Mouse (Mus musculus) forebrain, embryonic 13.5 days (tissue): ENCODE measurements around the gene Rab3il1. TPM values are rescaled to one million over a fixed set of nuclear protein-coding genes. Genes with fewer than 3 reads are reported as not detected.
"Not testable (repeated sequence)": the region's sequence is repeated elsewhere in the genome, so short reads cannot be mapped to it uniquely, and the experiment has no call there.

Experiments used
- ATAC-seq: fragments of 200-750 bp; cut with Nextera tagmentation; 2 replicates; pipeline ENCODE4 v1.8.0; 2017
- H3K27ac ChIP-seq: fragments of 300-500 bp; sonication (generic); 2 replicates; pipeline ENCODE4 v1.5.1; 2015; ENCODE audit warnings: inconsistent platforms, mild to moderate bottlenecking, moderate library complexity
- H3K27me3 ChIP-seq: fragments of 300-500 bp; sonication (generic); 2 replicates; pipeline ENCODE4 v1.6.1; 2015; ENCODE audit warnings: mild to moderate bottlenecking, inconsistent platforms
- H3K36me3 ChIP-seq: fragments of 300-500 bp; sonication (generic); 2 replicates; pipeline ENCODE4 v1.6.1; 2015; ENCODE audit warnings: mild to moderate bottlenecking, inconsistent platforms; ENCODE audit not compliant: poor library complexity, severe bottlenecking
- H3K4me1 ChIP-seq: fragments of 300-500 bp; sonication (generic); 2 replicates; pipeline ENCODE4 v1.6.1; 2015; ENCODE audit warnings: inconsistent platforms
- H3K4me2 ChIP-seq: fragments of 300-500 bp; sonication (generic); 2 replicates; pipeline ENCODE4 v1.6.1; 2015; ENCODE audit warnings: inconsistent platforms, mild to moderate bottlenecking, moderate library complexity
- H3K4me3 ChIP-seq: fragments of 300-500 bp; sonication (generic); 2 replicates; pipeline ENCODE4 v1.5.1; 2015; ENCODE audit warnings: mild to moderate bottlenecking, inconsistent platforms
- H3K9ac ChIP-seq: fragments of 300-500 bp; sonication (generic); 2 replicates; pipeline ENCODE4 v1.6.1; 2015; ENCODE audit warnings: mild to moderate bottlenecking, inconsistent platforms
- H3K9me3 ChIP-seq: fragments of 300-500 bp; sonication (generic); replicated peaks from 2 replicates; pipeline ENCODE4 v1.6.1; 2016; ENCODE audit warnings: inconsistent platforms
- WGBS: fragments of 180-500 bp; shearing (Covaris S2); methylation state at CpG from one replicate; pipeline ENCODE4 v1.1.7; 2015; 5-methylcytosine and 5-hydroxymethylcytosine counted together
- polyA plus RNA-seq: library from polyadenylated mRNA; unstranded; fragments of >200 nt; fragmentation: Nextera tagmentation; extraction: Ambion mirVana; gene quantifications from 2 replicates; pipeline ENCODE4 v1.2.1, GENCODE M21; 2015

Rab3il1 gene
- polyA plus RNA-seq, 1 experiment from 2014 or later: 14.4 TPM

DNA sequence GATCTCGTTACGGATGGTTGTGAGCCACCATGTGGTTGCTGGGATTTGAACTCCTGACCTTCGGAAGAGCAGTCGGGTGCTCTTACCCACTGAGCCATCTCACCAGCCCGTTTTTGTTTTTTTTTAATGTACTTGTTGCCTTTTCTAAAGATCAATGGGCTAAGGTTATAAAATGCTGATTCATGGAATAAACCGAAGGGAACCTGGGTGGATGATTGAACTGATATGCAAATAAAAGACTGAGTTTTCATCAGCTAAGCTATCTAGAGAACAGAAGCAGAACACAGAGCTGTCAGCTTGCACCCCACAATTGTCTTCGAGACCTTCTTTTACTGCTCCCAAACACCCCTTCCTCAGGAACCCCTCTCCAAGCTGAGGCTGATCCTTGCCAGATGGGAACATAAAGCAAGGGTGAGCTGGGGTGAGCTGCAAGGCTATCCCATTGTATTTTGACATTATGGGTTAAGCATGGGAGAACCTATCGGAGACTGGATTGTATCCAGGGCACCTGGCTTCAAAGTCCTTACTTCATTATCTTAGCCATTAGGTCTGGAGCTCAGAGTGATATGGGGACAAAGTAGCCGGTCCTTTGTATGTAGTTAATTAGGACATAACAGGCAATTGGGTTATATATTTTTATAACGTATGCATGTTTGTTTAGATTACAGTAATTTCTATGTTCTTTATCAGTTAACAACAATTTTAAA is 33.2 kb upstream of the Rab3il1 start:
- Histone ChIP-seq H3K4me2 (no peak overlapping the region), H3K36me3 (no peaks in the 10 kb centered on the region), H3K4me3 (no peak overlapping the region), H3K9ac (no peak overlapping the region), H3K9me3 (no peaks in the 10 kb centered on the region), H3K4me1 (no peaks in the 10 kb centered on the region), H3K27ac (no peak overlapping the region), H3K27me3 (no peaks in the 10 kb centered on the region)
- WGBS: 85% methylated on average over 10 of the region's 10 CpGs
- no peak for ATAC-seq

DNA sequence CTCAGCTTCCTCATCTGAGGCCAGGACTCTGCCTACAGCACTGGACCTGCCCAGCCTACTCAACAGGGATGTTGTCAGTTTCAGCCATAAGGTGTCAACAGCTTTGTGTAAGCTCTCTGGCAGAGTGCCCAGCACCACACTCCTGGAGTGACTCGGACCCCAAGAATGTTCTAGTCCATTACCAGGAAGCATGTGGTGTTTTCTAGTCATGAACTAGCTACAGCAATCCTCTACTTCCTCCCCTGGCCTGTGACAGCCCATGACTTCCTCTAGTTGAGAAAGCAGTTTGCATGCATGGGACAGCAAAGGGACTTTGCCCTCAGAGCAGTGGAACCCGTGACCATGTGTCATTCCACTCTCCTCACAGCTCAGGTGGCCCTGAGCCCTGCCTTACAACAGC is 26.6 kb upstream of the Rab3il1 start:
- H3K4me3 ChIP-seq, H3K9me3 ChIP-seq, H3K36me3 ChIP-seq, H3K27me3 ChIP-seq, H3K27ac ChIP-seq, ATAC-seq, H3K4me2 ChIP-seq, H3K4me1 ChIP-seq, H3K9ac ChIP-seq: not testable (repeated sequence)
- WGBS: 60% methylated on average over 2 of the region's 2 CpGs

DNA sequence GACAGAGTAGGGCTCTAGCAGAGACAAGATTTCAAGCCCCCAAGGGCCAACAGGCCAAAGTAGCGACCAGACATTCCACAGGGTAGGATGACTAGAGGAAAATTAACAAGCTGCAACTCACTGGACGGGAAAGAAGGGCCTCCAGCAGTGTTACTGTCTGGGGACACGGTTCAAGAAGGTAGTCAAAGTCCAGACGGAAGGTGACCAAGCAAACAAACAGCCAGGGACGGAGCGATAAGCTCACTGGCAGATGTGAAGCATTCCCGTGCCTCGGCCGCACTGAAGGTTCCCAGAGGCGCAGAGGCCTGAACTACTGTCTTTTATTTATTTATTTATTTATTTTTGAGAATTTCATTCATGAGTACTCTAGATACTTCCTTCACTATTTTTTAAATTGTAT is 24.4 kb upstream of the Rab3il1 start:
- WGBS: 89% methylated on average over 10 of the region's 10 CpGs

DNA sequence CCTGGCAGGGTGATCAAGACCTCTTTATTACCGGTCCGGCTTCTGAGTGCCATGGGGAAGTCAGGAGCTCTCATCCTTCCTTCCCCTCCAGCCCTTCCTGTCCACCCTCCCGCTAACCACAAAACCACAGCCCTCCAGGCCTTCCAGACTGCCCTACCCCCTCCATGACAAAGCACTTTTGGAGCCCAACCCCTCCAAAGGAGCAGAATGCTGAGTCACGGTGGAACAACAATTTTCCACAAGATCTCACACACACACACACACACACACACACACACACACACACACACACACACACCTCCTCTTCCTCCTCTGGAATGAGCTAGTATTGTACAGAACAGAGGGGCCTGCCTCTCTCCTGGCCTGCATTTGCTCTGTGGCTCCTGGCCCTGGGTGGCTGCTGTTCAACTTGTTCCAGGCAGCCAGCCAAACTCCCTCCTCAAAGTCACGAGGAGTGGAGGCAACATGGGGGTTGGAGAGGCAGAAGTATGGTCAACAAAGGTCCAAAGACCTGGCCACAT is 23.0 kb upstream of the Rab3il1 start:
- H3K36me3 ChIP-seq: no peaks in the 10 kb centered on the region
- peaks cover 15% of the 10 kb centered on the region for H3K4me1 ChIP-seq
- no peaks in the 10 kb centered on the region for H3K27me3 ChIP-seq
- WGBS: 60% methylated on average over 5 of the region's 5 CpGs
- no peak overlapping the region for H3K4me3 ChIP-seq
- ATAC-seq: no peak
- no peak overlapping the region for H3K4me2 ChIP-seq
- H3K27ac ChIP-seq: no peak overlapping the region
- no peak overlapping the region for H3K9ac ChIP-seq
- no peaks in the 10 kb centered on the region for H3K9me3 ChIP-seq

More for the DNA sequence above, 24.4 kb upstream of the Rab3il1 start:
- Histone ChIP-seq H3K9me3 (no peaks in the 10 kb centered on the region), H3K27ac (no peak overlapping the region), H3K9ac (no peak overlapping the region), H3K4me3 (no peak overlapping the region), H3K36me3 (no peaks in the 10 kb centered on the region), H3K27me3 (no peaks in the 10 kb centered on the region), H3K4me1 (peaks cover 10% of the 10 kb centered on the region), H3K4me2 (no peak overlapping the region)
- no peak for ATAC-seq

- no peaks in the 10 kb centered on the region for H3K9me3 ChIP-seq
- WGBS: 79% methylated on average over 2 of the region's 2 CpGs
- no peaks in the 10 kb centered on the region for H3K27me3 ChIP-seq
- H3K9ac ChIP-seq: no peak overlapping the region
- H3K4me3 ChIP-seq: no peak overlapping the region
- no peak overlapping the region for H3K27ac ChIP-seq
- peaks cover 22% of the 10 kb centered on the region for H3K4me1 ChIP-seq
- H3K36me3 ChIP-seq: peaks cover 2% of the 10 kb centered on the region
- ATAC-seq: no peak
- H3K4me2 ChIP-seq: no peak overlapping the region
Measured at GRCm38 (mm10) chr19:9979156-9979555, 22.3 kb upstream of the Rab3il1 start.

DNA sequence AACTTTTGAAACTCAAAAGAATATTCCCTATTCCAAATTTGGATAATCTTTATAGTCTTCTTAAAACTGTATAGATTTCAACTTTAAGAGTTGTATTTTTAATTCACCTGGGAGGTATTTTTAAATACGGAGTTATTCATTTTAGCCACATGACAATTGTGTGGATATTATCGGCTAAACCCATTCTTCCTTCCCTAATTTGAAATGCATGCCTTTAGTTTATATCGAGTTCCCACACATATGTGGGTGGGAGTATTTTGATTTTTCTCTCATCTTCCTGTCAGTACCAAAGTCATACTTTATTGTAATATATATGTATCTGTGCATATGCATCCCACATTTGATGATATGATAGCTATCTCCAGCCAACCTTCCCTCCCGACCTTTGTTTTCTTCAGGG is 21.2 kb upstream of the Rab3il1 start, which contains the start of gene Fth1:
Fth1 (plus strand) TSS at position 341 of the 400 bp plus-strand sequence.
- Histone ChIP-seq H3K4me2 (0 out of 2 replicates have a peak within 1 kb of the TSS, but pooled peaks have one; percentile 81), H3K27me3 (no peaks in the 10 kb centered on the region), H3K4me3 (0 out of 2 replicates have a peak within 1 kb of the TSS, but pooled peaks have one; percentile 85), H3K27ac (no peak within 1 kb of the TSS), H3K9ac (0 out of 2 replicates have a peak within 1 kb of the TSS, but pooled peaks have one; percentile 89), H3K36me3 (peaks cover 13% of the 10 kb centered on the region), H3K9me3 (no peaks in the 10 kb centered on the region), H3K4me1 (peaks cover 24% of the 10 kb centered on the region)
- no peak for ATAC-seq
- WGBS: 90% methylated on average over 4 of the region's 4 CpGs

DNA sequence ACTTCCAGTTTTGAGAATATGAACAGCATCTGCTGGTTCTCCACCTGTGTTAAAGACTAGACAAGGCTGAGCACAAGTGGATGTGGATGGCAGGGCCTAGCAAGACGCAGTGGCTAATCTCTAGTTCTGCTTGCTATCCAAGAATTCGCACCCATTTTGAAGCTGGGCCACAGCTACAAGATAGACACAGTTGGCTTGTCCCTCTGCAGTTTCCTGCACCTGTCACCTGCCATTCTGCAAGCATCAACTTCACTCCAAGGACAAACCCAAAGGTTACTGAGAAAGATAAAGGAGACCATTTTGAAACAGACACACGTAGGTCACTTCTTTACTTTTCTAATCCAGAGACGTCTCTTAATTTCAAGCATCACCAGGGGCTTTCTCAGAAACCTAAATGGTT is 19.8 kb upstream of the Rab3il1 start:
- Histone ChIP-seq H3K36me3 (peaks cover 26% of the 10 kb centered on the region), H3K9me3 (no peaks in the 10 kb centered on the region), H3K9ac (peak overlapping the region; percentile 89), H3K27me3 (no peaks in the 10 kb centered on the region), H3K4me1 (peaks cover 24% of the 10 kb centered on the region), H3K27ac (peak overlapping the region; percentile 88), H3K4me2 (peak overlapping the region; percentile 81), H3K4me3 (peak overlapping the region; percentile 85)
- WGBS: 64% methylated on average over 4 of the region's 4 CpGs
- no peak for ATAC-seq

DNA sequence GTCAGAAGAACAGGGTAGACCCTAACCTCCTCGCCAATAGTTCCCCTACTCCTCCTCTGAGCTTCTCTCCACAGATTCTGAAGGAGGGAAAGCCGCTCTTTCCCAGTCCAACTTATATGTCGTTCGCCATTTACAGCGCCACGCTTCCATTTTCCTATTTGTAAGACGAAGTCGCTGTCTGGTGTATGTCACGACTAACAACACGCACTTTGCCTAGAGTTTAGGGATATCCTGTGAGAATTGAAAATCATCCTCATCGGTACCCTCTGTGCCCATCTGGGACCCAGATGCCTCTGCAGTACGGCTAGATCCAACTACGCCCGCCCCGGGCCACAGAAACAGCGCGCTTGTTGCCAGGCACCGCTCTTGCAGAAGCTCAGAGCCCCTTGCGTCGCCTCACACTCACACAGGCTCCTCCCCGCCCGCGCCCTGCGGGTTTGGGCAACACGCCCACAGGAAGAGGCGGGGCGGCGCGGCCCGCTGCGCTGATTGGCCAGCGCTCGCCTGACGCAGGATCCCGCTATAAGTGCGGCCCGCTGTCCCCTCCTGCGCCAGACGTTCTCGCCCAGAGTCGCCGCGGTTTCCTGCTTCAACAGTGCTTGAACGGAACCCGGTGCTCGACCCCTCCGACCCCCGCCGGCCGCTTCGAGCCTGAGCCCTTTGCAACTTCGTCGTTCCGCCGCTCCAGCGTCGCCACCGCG is 19.2 kb upstream of the Rab3il1 start:
- Histone ChIP-seq H3K36me3 (peaks cover 27% of the 10 kb centered on the region), H3K9ac (peak overlapping the region; percentile 89), H3K4me3 (peak overlapping the region; percentile 85), H3K9me3 (no peaks in the 10 kb centered on the region), H3K4me1 (peaks cover 24% of the 10 kb centered on the region), H3K27ac (peak overlapping the region; percentile 88), H3K4me2 (peak overlapping the region; percentile 81), H3K27me3 (no peaks in the 10 kb centered on the region)
- WGBS: under 1% methylated on average over 59 of the region's 59 CpGs
- ATAC-seq: peak; percentile 99

DNA sequence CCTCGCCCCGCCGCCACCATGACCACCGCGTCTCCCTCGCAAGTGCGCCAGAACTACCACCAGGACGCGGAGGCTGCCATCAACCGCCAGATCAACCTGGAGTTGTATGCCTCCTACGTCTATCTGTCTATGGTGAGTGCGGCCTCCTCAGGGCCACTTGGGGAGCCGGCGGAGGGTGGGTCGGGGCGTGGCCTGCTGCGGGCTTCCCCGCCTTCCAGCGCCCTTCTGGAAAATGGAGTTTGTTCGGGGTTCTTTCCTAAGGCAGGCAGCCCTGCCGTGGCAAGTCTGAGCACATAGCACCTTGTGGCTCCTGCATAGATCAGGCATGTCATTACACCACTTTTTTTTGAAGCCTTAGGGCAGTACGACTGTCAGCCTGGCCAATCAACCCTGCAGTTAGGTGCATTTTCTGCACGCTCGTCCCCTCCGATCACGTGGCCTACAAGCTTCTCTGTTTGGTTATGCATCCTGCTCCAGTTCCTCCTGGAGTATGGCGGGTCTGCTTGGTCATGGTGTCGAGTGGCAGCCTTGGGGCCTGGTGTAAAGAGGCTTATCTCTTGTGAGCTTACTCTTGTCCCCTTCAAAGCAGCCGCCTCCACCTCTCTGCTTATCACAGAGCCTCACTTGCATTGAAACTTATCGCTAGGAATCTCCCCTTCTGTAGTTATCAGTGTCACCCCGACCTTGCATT is 18.5 kb upstream of the Rab3il1 start:
- peak overlapping the region; percentile 87 for H3K27ac ChIP-seq
- H3K4me1 ChIP-seq: peaks cover 24% of the 10 kb centered on the region
- no peaks in the 10 kb centered on the region for H3K9me3 ChIP-seq
- H3K4me2 ChIP-seq: peak overlapping the region; percentile 81
- peak overlapping the region; percentile 89 for H3K9ac ChIP-seq
- peak; percentile 75 for ATAC-seq
- peak overlapping the region; percentile 85 for H3K4me3 ChIP-seq
- H3K27me3 ChIP-seq: no peaks in the 10 kb centered on the region
- peaks cover 27% of the 10 kb centered on the region for H3K36me3 ChIP-seq
- under 1% methylated on average over 31 of the region's 31 CpGs for WGBS

DNA sequence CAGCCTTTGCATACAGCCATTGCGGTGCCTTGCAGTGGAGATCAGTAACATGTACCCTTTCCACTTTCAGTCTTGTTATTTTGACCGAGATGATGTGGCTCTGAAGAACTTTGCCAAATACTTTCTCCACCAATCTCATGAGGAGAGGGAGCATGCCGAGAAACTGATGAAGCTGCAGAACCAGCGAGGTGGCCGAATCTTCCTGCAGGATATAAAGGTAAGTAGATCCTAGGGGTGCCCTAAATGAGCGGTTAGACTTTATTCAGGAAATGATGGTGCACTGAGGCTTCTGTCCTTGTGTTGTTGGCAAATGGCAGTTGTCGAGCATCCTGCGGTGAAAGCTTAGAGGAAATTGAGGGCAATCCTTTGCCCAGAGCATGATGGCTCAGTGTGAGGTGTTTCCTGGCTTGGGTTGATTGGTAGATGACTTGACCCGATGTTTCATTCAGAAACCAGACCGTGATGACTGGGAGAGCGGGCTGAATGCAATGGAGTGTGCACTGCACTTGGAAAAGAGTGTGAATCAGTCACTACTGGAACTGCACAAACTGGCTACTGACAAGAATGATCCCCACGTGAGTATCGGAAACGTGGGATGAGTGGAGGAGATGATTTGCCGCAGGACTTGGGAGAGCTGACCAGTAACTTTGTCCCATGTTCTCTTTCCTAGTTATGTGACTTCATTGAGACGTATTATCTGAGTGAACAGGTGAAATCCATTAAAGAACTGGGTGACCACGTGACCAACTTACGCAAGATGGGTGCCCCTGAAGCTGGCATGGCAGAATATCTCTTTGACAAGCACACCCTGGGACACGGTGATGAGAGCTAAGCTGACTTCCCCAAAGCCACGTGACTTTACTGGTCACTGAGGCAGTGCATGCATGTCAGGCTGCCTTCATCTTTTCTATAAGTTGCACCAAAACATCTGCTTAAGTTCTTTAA is 17.1 kb upstream of the Rab3il1 start:
- H3K9me3 ChIP-seq: no peaks in the 10 kb centered on the region
- 94% methylated on average over 20 of the region's 20 CpGs for WGBS
- no peaks in the 10 kb centered on the region for H3K27me3 ChIP-seq
- peak overlapping the region; percentile 89; the same call in 1 of the 2 replicates for H3K9ac ChIP-seq
- H3K4me1 ChIP-seq: peaks cover 22% of the 10 kb centered on the region
- H3K4me3 ChIP-seq: peak overlapping the region; percentile 85
- no peak overlapping the region for H3K27ac ChIP-seq
- no peak for ATAC-seq
- peak overlapping the region; percentile 81 for H3K4me2 ChIP-seq
- peaks cover 27% of the 10 kb centered on the region for H3K36me3 ChIP-seq

DNA sequence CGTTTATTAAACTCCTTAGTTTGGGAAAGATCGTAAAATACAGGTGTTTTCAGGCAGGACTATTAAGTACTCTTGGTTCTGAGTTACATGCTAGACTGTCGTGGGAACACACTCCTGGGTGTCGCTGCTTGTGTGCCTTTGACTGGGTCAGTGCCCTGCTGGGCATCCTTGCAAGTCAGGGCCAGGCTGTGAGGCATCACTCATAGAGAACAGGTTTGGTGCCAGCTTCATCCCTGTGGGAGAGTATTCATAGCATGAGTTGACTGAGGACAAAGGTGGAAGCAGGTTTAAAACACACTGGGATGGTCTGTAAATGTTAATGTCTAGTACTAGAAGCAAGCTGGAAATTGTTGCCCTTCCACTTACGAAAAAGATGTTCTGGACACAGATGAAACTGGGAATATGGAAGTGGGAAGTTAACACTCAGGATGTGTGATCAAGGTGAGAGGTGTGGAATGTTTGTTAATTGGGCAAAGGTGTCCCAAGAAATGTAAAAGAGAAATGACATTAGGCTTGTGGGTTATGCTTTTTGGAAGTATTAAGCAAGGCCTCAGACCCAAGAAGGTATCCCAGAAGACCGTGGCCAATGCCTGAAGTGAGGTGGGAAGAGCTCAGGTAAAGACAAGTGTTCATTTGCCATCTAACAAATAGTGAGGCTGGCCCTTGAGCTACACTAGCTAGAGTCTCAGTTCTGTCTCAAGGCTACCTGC is 16.1 kb upstream of the Rab3il1 start:
- Histone ChIP-seq H3K4me2 (no peak overlapping the region), H3K27me3 (no peaks in the 10 kb centered on the region), H3K4me3 (no peak overlapping the region), H3K9me3 (no peaks in the 10 kb centered on the region), H3K36me3 (peaks cover 27% of the 10 kb centered on the region), H3K27ac (no peak overlapping the region), H3K9ac (no peak overlapping the region), H3K4me1 (peaks cover 22% of the 10 kb centered on the region)
- 90% methylated on average over 6 of the region's 6 CpGs for WGBS
- no peak for ATAC-seq
